Mouse (Mus musculus) embryo, embryonic 9.5 days (tissue): ENCODE data around the gene Bnip2.
"Not testable (repeated sequence)": the region's sequence is repeated elsewhere in the genome, so short reads cannot be mapped to it uniquely, and the experiment has no call there.

Source experiments
- DNase-seq: peaks from one replicate; pipeline ENCODE4 v3.0.0-alpha.2; 2017; ENCODE audit errors: extremely low spot score

Gene Bnip2

GRCm38 (mm10) chr9:70010781-70011473 is 21.7 kb downstream of the Bnip2 start:
- no peak for DNase-seq

DNA sequence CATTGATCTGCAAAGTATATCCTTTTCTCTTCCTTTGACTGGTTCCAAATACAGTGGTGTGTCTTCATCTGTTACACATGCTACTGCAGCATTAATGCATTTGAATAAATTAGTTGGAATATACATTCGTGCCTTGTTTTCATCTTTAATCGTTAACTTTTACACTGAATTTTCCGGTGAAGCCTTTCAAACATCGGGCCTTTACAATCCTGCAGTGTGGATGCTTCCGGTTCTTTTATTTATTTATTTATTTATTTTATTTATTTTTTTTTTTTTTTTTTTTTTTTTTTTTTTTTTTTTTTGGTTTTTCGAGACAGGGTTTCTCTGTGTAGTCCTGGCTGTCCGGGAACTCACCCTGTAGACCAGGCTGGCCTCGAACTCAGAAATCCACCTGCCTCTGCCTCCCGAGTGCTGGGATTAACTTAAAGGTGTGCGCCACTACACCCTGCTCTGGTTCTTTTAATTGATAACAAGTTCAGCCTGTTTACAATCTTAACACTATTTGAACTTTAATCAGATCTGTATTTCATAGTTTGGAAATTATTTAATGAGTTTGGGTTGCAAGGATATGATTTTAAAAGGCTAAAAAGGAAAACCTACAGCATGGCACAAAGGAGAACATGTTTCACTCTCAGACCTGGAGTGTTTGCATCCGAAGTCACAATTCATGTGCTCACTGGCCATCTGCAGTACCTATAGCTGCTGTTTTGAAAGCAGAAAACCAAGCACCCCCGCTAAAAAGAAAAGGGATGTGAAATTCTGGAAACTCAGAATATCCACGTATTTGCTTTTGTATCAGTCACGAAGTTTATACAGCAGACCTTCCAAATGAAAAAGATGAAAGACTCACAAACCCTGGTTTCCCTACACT is 22.5 kb downstream of the Bnip2 start:
- no peak for DNase-seq

DNA sequence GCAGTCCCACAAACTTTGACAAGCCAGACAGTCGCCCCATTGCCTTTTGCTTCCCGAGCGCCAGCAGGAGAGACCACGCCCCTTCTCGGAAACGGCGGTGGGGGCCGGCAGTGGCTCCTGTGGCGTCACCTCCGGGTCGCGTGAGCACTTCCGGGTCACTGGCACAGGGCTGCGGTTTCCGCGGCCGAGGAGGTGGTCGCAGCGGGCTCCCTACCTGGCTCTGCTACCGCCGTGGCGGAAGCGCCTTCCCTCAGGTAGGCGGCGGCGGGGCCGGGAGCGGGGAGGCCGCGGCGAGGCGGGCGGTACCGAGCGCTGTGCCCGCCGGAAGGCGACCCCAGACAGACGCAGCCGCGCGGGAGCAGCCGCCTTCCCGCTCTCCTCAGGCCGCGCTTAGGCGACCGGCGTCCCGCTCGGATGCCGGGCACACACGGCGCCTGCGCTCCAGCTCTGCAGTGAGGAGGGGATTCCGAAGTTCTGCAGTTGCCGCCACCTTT is 23.2 kb downstream of the Bnip2 start, which contains the start of gene Gtf2a2:
Gene Gtf2a2, plus strand, starts transcription at position 143 of the 494 bp plus-strand sequence.
- DNase-seq = peak; percentile 94

DNA sequence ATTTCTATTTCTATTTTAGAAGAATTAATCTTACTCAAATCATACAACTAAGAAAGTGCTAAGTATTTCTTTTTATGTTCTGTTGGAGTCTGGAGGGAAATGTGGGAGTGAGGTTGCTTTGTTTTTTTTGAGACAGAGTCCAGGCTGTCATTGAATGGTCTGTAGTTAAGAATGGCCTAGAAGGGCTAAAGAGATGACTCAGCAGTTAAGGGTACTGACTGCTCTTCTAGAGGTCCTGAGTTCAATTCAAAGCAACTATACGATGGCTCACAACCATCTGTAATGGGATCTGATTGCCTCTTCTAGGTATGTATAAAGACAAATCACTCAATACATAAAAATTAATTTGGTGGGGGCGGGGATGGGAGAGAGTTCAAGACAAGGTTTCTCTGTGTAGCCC is 26.4 kb downstream of the Bnip2 start:
- DNase-seq = no peak

GRCm38 (mm10) chr9:70018879-70019278 is 29.6 kb downstream of the Bnip2 start:
- DNase-seq = no peak

- no peak for DNase-seq
Observed at GRCm38 (mm10) chr9:70021610-70022009, 32.3 kb downstream of the Bnip2 start.

DNA sequence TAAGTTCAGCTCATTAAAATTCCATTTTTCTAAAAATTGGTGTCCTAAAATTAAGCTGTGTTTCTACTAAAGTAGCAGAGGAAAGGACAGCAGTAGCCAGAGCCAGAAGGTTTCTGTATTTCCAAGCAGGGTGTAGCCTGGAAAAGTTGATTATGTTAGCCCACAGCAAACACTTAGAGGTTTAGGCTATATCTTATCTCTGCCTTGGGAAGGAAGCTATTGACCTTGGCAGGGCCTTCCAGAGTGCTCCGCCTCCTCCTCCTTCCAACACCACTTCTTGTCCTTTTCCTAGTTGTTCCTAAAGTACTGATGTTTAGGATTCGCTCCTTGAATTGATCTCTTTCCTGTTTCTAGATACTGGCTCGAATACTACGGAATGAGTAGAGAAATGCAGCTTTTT is 32.8 kb downstream of the Bnip2 start:
- no peak for DNase-seq

DNA sequence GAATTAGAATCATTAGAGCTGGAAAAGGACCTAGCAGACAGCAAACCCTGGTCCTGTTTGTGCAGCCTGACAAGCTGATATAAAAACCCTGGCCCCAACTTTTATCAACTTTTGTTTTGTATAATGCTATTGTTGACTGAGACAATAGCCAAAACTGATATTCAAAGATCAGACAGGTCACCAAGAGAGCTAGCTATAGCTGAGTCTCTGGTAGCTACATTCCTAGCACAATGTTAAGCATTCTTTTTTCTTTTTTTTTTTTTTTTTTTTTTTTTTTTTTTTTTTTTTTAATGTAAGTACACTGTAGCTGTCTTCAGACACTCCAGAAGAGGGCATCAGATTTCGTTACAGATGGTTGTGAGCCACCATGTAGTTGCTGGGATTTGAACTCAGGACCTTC is 34.3 kb downstream of the Bnip2 start:
- not testable (repeated sequence) for DNase-seq

DNA sequence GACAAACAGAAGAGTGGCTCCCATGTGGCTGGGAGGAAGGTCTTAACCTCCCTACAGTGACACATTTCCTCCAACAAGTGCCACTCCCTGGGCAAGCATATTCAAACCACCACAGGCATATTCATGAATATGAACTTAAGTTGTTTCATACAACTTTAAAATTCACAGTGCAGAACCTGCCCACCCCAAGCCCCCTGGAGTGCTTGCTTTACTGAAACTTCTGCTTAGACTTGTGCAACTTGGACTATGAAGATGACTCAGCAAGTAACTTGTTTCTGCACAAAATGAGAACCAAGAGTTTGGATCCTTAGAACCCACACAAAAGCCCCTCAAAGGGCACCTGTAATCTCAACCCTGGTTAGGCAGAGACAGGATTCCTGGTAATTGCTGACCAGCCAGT is 35.4 kb downstream of the Bnip2 start:
- DNase-seq = no peak

DNA sequence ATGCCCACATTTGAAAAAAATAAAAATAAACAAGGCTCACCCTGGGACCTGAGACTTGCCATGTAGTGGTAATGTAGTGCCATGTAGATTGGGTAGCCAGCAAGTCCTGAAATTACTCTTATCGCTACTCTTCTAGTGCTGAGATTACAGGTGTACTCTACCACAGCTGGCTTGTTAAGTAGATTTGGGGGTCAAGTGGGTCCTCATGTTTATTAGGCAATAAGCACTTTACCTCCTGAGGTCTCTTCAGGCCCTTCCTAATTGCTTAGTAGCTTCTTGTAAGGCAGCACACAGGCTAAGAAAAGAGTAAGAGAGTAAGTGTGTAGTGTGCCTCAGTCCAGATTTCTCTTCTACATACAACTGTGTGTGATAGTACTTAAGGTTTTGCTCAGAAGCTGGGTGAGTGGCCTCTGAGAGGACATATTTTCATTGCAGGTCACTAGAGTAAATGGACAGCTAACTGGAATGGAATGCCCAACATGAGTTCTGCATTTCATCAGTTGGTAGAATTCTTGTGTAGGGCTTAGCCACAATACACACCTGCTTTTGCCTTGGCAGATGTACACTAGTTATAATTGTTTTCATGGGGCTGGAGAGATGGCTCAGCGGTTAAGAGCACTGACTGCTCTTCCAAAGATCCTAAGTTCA is 36.2 kb downstream of the Bnip2 start:
- DNase-seq = no peak

DNA sequence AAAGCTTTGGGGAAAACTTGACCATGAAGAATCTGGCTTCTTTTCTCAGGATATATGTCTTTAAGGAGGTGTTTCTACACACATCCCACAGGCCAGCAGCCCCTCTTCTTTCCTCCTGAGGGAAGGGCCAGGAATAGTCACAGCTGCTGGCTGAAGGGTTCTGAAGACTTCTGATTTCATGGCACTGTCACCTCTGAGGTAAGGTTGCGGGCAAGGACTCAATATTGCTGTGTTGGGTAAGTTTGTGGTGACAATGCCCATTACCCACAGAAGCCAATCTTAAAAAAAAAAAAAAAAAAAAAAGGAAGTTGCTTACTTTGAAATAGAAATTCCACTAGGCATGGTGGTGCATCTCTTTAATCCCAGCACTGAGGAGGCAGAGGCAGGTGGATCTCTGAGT is 42.9 kb downstream of the Bnip2 start:
- no peak for DNase-seq

DNA sequence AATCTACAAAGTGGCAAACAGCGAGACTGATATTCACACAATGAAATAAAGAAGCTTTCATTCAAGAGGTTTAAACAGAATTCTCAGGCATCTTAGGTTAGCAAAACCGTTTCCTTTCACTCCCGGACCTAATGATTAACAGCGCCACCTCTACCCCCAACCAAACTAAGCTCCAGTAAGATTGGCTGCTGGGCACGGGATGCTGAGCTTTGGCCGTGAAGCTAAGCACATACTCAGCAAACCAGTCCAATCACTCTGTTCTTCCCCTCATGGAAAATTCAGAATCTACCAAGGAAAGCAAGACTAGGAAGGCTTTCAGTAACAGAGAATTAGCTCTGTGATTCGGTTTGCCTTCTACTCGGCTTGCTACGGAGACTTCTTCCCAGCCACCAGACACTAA is 43.8 kb downstream of the Bnip2 start:
- no peak for DNase-seq

DNA sequence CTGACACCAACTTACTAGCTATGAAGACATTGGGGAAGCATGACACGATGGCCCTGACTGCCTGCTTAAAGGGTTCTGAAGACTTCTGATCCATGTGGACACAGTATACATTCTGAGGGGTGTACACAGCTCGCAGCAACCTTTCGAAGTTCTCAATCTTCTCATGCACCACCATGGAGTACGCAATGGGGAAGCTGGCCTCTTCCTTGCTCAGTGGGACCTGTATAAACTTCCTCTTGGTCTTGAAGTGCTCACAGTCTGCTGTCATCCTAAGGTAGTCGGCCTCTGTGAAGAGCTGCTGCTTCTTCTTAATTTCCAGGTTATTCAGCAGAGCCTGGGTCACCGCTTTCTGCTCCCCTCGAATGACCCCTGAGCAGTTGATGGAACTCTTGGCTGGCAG is 45.4 kb downstream of the Bnip2 start:
- DNase-seq = no peak

DNA sequence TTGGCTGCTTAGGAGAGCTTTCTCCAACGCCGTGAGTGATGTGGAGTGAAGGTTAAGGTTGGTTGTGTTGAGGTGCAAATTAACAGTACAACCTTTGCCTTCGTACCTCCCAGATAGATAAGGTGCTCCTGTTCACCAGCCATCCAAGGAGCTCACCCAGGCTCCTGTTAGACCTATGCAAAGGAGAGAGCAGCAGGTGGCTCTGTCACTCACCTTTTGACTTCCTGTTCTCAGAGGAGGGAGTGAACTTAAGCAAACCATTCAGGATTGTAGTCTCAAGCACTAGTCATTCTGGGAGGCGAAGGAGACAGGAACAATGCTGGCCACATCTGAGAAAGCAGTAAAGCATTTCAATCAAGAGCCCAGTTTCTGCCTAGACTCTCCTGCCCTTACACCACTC is 47.4 kb downstream of the Bnip2 start:
- no peak for DNase-seq

- no peak for DNase-seq
Observed at GRCm38 (mm10) chr9:70037988-70038387, 48.7 kb downstream of the Bnip2 start, which contains the start of gene Gcnt3. Gene Gcnt3, minus strand, starts transcription at chr9:70038088.

GRCm38 (mm10) chr9:70039597-70040385 is 50.5 kb downstream of the Bnip2 start:
- no peak for DNase-seq

GRCm38 (mm10) chr9:70040570-70040969 is 51.3 kb downstream of the Bnip2 start:
- DNase-seq = no peak

DNA sequence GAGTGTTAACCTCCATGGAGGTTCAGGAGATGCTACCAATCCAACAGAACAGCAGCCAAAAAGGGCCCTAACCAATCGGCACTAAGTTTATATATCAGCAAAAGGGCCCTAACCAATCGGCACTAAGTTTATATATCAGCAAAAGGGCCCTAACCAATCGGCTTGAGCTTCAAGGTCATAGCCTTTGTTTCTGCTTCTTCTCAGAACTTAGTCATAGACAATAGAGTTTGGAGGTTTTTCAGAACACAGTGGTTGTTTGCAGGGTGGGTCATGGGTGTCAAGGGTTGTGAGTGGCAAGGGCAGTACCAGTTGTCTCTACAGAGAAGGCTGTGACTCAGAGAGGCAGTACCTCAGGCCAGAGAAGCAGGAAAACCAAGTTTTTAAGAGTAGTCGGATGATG is 52.9 kb downstream of the Bnip2 start:
- DNase-seq = no peak

- DNase-seq = no peak
Observed at GRCm38 (mm10) chr9:70042935-70043334, 53.7 kb downstream of the Bnip2 start.

GRCm38 (mm10) chr9:70044865-70045264 is 55.6 kb downstream of the Bnip2 start:
- no peak for DNase-seq

- DNase-seq = no peak
Observed at GRCm38 (mm10) chr9:70046255-70046654, 57.0 kb downstream of the Bnip2 start.

GRCm38 (mm10) chr9:70047839-70048238 is 58.6 kb downstream of the Bnip2 start:
- DNase-seq = no peak
